Mouse (Mus musculus): ENCODE measurements around the gene Armc12.

The Armc12 gene

GRCm38 (mm10) chr17:28571868-28572267 is 41.3 kb downstream of the Armc12 start:
- Histone ChIP-seq H3K4me1 (replicated peaks; ENCODE audit: low read depth, low read length) (peaks cover 70% of the 10 kb centered on the region), H3K4me3 (replicated peaks; ENCODE audit: low read length) (no peak overlapping the region), H3K36me3 (ENCODE audit: insufficient read depth, low read length) (no peaks in the 10 kb centered on the region), H3K27me3 (ENCODE audit: insufficient read depth, low read length) (peaks cover 12% of the 10 kb centered on the region), H3K9me3 (ENCODE audit: low read length) (no peaks in the 10 kb centered on the region)
- TF ChIP-seq POU5F1 (IDR thresholded peaks at IDR 0.05; ENCODE audit: borderline replicate concordance, low read length) = no peak
- no peak for TF ChIP-seq CTCF (conservative IDR thresholded peaks at IDR 0.05; ENCODE audit: low read length)
- TF ChIP-seq NANOG (IDR thresholded peaks at IDR 0.05; ENCODE audit: borderline replicate concordance, low read length) = no peak

- Histone ChIP-seq H3K4me1 (replicated peaks; ENCODE audit: low read depth, low read length) (peaks cover 66% of the 10 kb centered on the region), H3K4me3 (replicated peaks; ENCODE audit: low read length) (no peak overlapping the region), H3K9me3 (ENCODE audit: low read length) (no peaks in the 10 kb centered on the region), H3K36me3 (ENCODE audit: insufficient read depth, low read length) (no peaks in the 10 kb centered on the region), H3K27me3 (ENCODE audit: insufficient read depth, low read length) (peaks cover 17% of the 10 kb centered on the region)
- TF ChIP-seq CTCF (conservative IDR thresholded peaks at IDR 0.05; ENCODE audit: low read length) (no peak), POU5F1 (IDR thresholded peaks at IDR 0.05; ENCODE audit: borderline replicate concordance, low read length) (no peak), NANOG (IDR thresholded peaks at IDR 0.05; ENCODE audit: borderline replicate concordance, low read length) (no peak)
Observed at GRCm38 (mm10) chr17:28572521-28572920, 41.9 kb downstream of the Armc12 start.

GRCm38 (mm10) chr17:28572941-28573340 is 42.3 kb downstream of the Armc12 start:
- no peaks in the 10 kb centered on the region for H3K9me3 ChIP-seq (ENCODE audit: low read length)
- H3K36me3 ChIP-seq (ENCODE audit: insufficient read depth, low read length) = no peaks in the 10 kb centered on the region
- H3K4me3 ChIP-seq (replicated peaks; ENCODE audit: low read length) = no peak overlapping the region
- H3K27me3 ChIP-seq (ENCODE audit: insufficient read depth, low read length) = peaks cover 17% of the 10 kb centered on the region
- peaks cover 62% of the 10 kb centered on the region for H3K4me1 ChIP-seq (replicated peaks; ENCODE audit: low read depth, low read length)
- no peak for TF ChIP-seq CTCF (conservative IDR thresholded peaks at IDR 0.05; ENCODE audit: low read length)
- no peak for TF ChIP-seq NANOG (IDR thresholded peaks at IDR 0.05; ENCODE audit: borderline replicate concordance, low read length)
- TF ChIP-seq POU5F1 (IDR thresholded peaks at IDR 0.05; ENCODE audit: borderline replicate concordance, low read length) = no peak

GRCm38 (mm10) chr17:28575244-28576125 is 44.9 kb downstream of the Armc12 start, which contains the start of gene Lhfpl5:
Gene Lhfpl5, plus strand, starts transcription at chr17:28575641.
- Histone ChIP-seq H3K4me3 (replicated peaks; ENCODE audit: low read length) (peak within 1 kb of the TSS; percentile 75), H3K36me3 (ENCODE audit: insufficient read depth, low read length) (no peaks in the 10 kb centered on the region), H3K9me3 (ENCODE audit: low read length) (no peaks in the 10 kb centered on the region), H3K27me3 (ENCODE audit: insufficient read depth, low read length) (peaks cover 17% of the 10 kb centered on the region), H3K4me1 (replicated peaks; ENCODE audit: low read depth, low read length) (peaks cover 61% of the 10 kb centered on the region)
- TF ChIP-seq POU5F1 (IDR thresholded peaks at IDR 0.05; ENCODE audit: borderline replicate concordance, low read length) = no peak
- TF ChIP-seq NANOG (IDR thresholded peaks at IDR 0.05; ENCODE audit: borderline replicate concordance, low read length) = no peak
- no peak for TF ChIP-seq CTCF (conservative IDR thresholded peaks at IDR 0.05; ENCODE audit: low read length)

- Histone ChIP-seq H3K4me3 (replicated peaks; ENCODE audit: low read length) (no peak overlapping the region), H3K9me3 (ENCODE audit: low read length) (no peaks in the 10 kb centered on the region), H3K36me3 (ENCODE audit: insufficient read depth, low read length) (no peaks in the 10 kb centered on the region), H3K4me1 (replicated peaks; ENCODE audit: low read depth, low read length) (peaks cover 73% of the 10 kb centered on the region), H3K27me3 (ENCODE audit: insufficient read depth, low read length) (peaks cover 17% of the 10 kb centered on the region)
- TF ChIP-seq NANOG (IDR thresholded peaks at IDR 0.05; ENCODE audit: borderline replicate concordance, low read length) (no peak; the same call in 1 of the 2 replicates), POU5F1 (IDR thresholded peaks at IDR 0.05; ENCODE audit: borderline replicate concordance, low read length) (no peak), CTCF (conservative IDR thresholded peaks at IDR 0.05; ENCODE audit: low read length) (no peak)
Observed at GRCm38 (mm10) chr17:28580396-28580795, 49.8 kb downstream of the Armc12 start.

- peaks cover 6% of the 10 kb centered on the region for H3K36me3 ChIP-seq (ENCODE audit: insufficient read depth, low read length)
- no peaks in the 10 kb centered on the region for H3K9me3 ChIP-seq (ENCODE audit: low read length)
- TF ChIP-seq NANOG (IDR thresholded peaks at IDR 0.05; ENCODE audit: borderline replicate concordance, low read length) (no peak), POU5F1 (IDR thresholded peaks at IDR 0.05; ENCODE audit: borderline replicate concordance, low read length) (no peak), CTCF (conservative IDR thresholded peaks at IDR 0.05; ENCODE audit: low read length) (peak; percentile 58)
- peaks cover 75% of the 10 kb centered on the region for H3K4me1 ChIP-seq (replicated peaks; ENCODE audit: low read depth, low read length)
- peaks cover 12% of the 10 kb centered on the region for H3K27me3 ChIP-seq (ENCODE audit: insufficient read depth, low read length)
- H3K4me3 ChIP-seq (replicated peaks; ENCODE audit: low read length) = no peak overlapping the region
Observed at GRCm38 (mm10) chr17:28581056-28581455, 50.5 kb downstream of the Armc12 start.

- H3K4me1 ChIP-seq (replicated peaks; ENCODE audit: low read depth, low read length) = peaks cover 97% of the 10 kb centered on the region
- H3K36me3 ChIP-seq (ENCODE audit: insufficient read depth, low read length) = peaks cover 54% of the 10 kb centered on the region
- no peaks in the 10 kb centered on the region for H3K9me3 ChIP-seq (ENCODE audit: low read length)
- no peak overlapping the region for H3K4me3 ChIP-seq (replicated peaks; ENCODE audit: low read length)
- no peaks in the 10 kb centered on the region for H3K27me3 ChIP-seq (ENCODE audit: insufficient read depth, low read length)
- TF ChIP-seq CTCF (conservative IDR thresholded peaks at IDR 0.05; ENCODE audit: low read length) (no peak), POU5F1 (IDR thresholded peaks at IDR 0.05; ENCODE audit: borderline replicate concordance, low read length) (no peak), NANOG (IDR thresholded peaks at IDR 0.05; ENCODE audit: borderline replicate concordance, low read length) (no peak)
Observed at GRCm38 (mm10) chr17:28586509-28586908, 55.9 kb downstream of the Armc12 start.

- peaks cover 75% of the 10 kb centered on the region for H3K36me3 ChIP-seq (ENCODE audit: insufficient read depth, low read length)
- peaks cover 98% of the 10 kb centered on the region for H3K4me1 ChIP-seq (replicated peaks; ENCODE audit: low read depth, low read length)
- H3K9me3 ChIP-seq (ENCODE audit: low read length) = no peaks in the 10 kb centered on the region
- H3K27me3 ChIP-seq (ENCODE audit: insufficient read depth, low read length) = no peaks in the 10 kb centered on the region
- H3K4me3 ChIP-seq (replicated peaks; ENCODE audit: low read length) = no peak overlapping the region
- no peak for TF ChIP-seq CTCF (conservative IDR thresholded peaks at IDR 0.05; ENCODE audit: low read length)
- TF ChIP-seq NANOG (IDR thresholded peaks at IDR 0.05; ENCODE audit: borderline replicate concordance, low read length) = no peak
- no peak for TF ChIP-seq POU5F1 (IDR thresholded peaks at IDR 0.05; ENCODE audit: borderline replicate concordance, low read length)
Observed at GRCm38 (mm10) chr17:28588591-28588990, 58.0 kb downstream of the Armc12 start.

Data from E14TG2a.4 (cell line).